Mouse (Mus musculus) B cell, adult 2 months (primary cell): ENCODE results near the gene Pa2g4.
"Not testable (repeated sequence)": the region's sequence is repeated elsewhere in the genome, so short reads cannot be mapped to it uniquely, and the experiment has no call there.

Experiments used
- DNase-seq, 2 experiments: peaks; one replicate each; pipeline ENCODE4 v3.0.0; 2022

Pa2g4 gene

DNA sequence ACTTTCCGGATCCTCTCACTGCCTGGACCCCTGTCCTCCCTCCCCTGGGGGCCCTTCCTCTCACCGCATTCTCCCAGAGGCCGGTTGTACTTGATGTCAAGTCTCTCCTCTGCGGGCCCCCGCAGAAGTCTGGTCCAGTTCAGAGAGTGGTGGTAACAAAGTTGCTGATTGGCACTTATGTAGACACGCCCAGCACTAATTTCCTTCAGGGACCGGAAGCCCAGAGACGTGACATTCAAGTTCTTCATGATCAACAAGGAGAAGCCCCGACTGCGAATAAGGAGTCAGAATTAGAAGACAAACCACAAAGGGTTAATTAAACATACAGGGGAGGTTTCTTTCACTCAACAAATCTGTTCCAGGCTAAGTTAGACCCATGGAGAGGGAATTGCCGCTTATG, 12.5 kb upstream of the Pa2g4 start:
- no peak for DNase-seq

- peak in 1 of 2 experiments; percentile 27 for DNase-seq
Observed at GRCm38 (mm10) chr10:128575063-128575462, 9.3 kb upstream of the Pa2g4 start.

- peak; percentile 32 to 47 for DNase-seq
Observed at GRCm38 (mm10) chr10:128565206-128565787, 490 bp downstream of the Pa2g4 start.

- no peak for DNase-seq
Observed at GRCm38 (mm10) chr10:128563544-128563943, 2.2 kb downstream of the Pa2g4 start.

- DNase-seq, result no peak
Observed at GRCm38 (mm10) chr10:128556963-128557362, 8.8 kb downstream of the Pa2g4 start.

DNA sequence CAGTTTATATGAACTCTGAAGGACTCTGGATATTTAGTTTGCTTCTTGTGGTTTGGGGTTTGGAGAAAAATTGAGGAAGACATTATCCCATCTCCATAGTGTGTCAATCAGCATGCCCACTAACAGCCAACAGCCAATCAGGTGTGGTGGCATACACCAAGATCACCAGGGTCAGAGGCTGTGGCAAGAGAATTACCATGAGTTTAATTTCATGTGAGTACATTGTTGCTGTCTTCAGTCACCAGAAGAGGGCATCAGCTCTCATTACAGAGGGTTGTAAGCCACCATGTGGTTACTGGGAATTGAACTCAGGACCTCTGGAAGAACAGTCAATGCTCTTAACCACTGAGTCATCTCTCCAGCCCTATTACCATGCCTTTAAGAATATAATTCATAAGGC, 9.5 kb downstream of the Pa2g4 start:
- DNase-seq, result no peak

DNA sequence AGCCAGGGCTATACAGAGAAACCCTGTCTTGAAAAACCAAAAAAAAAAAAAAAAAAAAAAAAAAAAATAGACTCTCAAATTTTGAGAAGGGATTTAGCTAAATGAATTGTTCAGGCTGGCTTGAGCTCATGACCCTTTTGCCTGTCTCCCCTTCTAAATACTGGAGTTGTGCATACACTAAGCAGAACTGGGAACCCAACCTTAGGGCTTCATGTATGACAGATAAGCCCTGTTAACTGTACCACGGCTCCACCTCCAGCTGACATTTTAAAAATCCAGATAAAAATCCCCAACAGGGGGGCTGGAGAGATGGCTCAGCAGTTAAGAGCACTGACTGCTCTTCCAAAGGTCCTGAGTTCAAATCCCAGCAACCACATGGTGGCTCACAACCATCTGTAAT, 10.2 kb downstream of the Pa2g4 start:
- DNase-seq, result not testable (repeated sequence)

DNA sequence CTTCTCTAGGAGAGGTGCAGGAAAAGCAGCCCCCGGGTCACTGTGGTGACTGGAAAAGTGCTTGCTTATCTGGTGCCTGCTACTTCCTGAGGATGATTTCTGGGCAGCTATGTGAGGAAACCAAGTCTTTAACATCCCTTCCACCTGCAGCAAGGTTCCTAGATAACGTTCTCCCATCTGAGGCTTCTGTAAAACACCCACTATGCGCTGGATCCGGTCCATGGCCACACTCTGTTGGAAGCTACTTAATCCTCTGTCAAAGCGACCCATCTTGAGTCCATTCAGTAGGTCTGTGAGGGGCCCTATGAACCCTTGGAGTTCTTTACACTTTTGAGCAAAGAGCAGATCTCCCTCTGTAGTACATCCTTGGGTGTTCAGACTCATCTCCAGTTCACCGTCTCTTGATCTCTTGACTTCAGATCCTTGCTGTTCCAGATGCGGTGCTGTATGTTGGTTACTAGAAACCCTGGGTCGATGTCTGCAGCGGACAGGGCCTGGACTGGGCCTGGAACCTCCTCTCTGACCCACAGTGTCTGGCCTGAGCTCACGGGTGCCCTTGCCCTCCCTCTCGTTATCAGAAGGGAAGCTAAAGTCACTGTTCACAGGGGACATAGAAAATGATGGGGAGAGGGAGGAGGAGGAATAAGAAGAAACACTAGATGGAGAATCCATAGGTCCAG, 15.5 kb downstream of the Pa2g4 start:
- DNase-seq, result not testable (repeated sequence)

DNA sequence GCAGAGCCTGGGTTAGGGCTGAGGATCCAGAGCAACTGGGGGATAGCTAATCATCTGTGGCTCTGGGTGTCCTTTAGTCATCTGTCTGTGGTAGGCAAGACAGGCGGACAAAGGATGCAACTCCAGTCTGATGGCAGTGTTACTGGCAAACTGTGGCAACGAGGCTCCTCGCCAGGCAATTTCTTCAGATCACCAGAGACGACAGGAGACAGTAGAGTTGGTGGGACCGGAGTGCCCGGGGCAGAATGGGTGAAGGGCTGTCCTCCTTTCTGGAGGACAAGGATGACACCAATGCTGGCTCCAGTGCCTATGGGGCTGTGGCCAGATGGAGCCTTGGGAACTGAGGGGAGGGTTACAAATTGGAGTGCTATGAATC, 16.1 kb downstream of the Pa2g4 start:
- DNase-seq, result peak in 1 of 2 experiments; percentile 7

GRCm38 (mm10) chr10:128548947-128549681, 16.7 kb downstream of the Pa2g4 start, which contains the start of gene Rpl41:
Rpl41 (minus strand) TSS chr10:128549305.
- peak; percentile 93 for DNase-seq

GRCm38 (mm10) chr10:128548051-128548791, 17.6 kb downstream of the Pa2g4 start:
- DNase-seq, result not testable (repeated sequence)

DNA sequence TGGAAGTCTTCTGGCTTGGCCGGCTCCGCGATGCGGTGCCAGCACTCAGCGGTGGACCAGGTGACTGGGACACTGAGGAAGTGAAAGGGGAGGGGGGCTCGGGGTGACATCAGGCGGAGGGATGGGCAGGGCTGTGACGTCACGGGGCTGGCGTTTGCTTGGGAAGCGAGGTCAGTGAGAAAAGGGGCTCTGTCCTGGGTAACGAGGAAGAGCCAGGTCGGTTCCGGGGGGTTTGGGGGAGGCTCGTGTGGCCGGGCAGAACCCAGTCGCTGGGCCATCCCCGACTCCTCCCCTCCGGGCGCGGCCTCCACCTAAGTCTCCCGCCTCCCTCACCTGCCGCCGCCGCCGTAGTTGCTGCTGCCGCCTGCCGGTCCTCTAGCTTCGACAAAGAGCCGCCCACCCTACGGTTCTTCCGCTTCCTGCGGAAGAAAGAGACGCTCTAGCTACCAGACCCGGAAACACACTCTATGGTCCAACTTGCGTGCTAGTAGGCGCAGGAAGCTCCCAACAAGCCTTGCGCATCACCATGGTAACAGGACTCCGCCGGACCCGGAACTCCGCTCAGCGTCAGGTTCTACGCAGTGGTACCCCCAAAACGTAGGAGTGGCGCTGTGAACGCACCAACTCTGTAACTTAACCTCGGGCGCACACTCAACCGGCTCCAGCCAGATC, 18.3 kb downstream of the Pa2g4 start, which contains the start of gene Zc3h10:
Gene Zc3h10 (minus strand): TSS at position 414 of the 672 bp plus-strand sequence.
- peak; percentile 93 to 94 for DNase-seq

GRCm38 (mm10) chr10:128546787-128547186, 19.0 kb downstream of the Pa2g4 start:
- DNase-seq, result peak in 1 of 2 experiments; percentile 24

GRCm38 (mm10) chr10:128546361-128546760, 19.4 kb downstream of the Pa2g4 start:
- DNase-seq, result peak; percentile 26 to 42

GRCm38 (mm10) chr10:128545570-128545898, 20.3 kb downstream of the Pa2g4 start:
- DNase-seq, result no peak

- no peak for DNase-seq
Observed at GRCm38 (mm10) chr10:128544674-128545569, 20.9 kb downstream of the Pa2g4 start.

DNA sequence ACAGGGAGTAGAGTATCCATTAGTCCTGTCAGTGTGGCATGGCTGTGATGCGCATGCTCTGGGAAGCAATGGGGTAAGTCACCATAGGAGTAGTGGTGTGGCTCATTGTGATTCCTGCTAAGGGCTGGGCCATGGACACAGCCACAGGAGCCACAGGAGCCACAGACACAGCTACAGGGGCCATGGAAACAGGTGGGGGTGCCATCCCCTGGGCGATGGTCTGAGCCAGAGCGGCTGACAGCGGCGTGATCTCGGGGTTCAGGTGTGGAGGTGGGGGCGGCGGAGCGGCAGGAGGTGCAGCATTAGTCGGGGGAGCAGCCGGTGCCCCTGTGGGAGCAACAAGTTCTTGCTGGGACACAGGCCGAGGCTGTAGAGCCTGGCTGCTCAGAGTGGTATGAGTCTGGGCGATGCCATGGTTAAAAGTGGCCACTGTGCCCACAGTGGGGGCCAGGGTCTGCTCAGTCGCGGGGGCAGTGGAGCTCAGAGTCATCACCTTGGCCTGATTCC, 21.6 kb downstream of the Pa2g4 start:
- no peak for DNase-seq

DNA sequence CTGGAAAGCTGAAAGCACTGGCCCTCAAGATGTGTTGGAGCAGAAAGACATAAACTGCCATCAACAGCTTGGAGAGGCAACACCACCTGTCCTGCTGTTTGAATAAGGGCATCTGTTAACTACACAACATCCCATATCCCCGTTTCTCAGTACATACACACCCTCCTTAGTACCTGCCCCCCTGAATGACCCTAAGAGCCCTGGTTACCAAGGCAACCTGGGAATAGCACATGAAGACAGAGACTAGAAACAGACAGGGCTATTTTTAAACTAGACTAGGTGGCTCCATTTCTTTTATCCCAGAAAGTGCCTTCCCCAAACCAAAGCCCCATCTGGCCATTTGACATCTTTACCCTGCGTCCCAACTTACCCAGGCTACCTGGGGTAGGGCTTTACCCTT, 22.7 kb downstream of the Pa2g4 start:
- DNase-seq, result no peak

- DNase-seq, result no peak
Observed at GRCm38 (mm10) chr10:128538340-128538870, 27.4 kb downstream of the Pa2g4 start.

DNA sequence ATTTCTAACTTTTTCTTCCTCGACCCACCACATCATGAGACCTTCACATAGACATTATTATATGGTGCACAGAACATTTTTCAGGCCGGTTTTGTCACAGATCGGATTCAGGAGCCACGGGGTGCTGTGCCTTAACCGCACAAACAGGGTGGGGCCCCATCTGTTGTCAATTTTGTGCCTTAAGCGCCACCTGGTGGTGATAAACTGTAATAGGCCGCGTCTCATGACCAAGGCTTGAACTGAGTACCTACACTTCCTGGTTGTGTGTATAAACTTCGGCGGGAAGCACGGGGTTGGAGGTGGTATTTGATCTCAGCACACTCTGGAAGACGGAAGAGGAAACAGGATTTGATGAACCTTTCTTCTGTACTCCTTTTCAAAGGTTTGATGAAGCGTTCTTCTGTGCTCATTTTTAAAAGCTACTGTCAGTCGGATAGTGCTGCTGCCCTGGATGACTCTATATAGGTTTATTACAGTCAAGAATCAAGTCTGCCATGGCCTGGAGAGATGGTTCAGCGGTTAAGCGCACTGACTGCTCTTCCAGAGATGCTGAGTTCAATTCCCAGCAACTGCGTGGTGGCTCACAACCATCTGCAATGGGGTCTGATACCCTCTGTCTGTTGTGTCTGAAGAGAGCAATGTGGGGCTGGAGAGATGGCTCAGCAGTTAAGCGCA, 29.4 kb downstream of the Pa2g4 start:
- DNase-seq, result peak; percentile 91 to 94
